Mouse (Mus musculus): ENCODE data around the gene Gm10518. TPM values are rescaled to one million over a fixed set of nuclear protein-coding genes. Genes with fewer than 3 reads are reported as not detected.

Gene Gm10518
- 0.59 TPM for total RNA-seq (2023)

DNA sequence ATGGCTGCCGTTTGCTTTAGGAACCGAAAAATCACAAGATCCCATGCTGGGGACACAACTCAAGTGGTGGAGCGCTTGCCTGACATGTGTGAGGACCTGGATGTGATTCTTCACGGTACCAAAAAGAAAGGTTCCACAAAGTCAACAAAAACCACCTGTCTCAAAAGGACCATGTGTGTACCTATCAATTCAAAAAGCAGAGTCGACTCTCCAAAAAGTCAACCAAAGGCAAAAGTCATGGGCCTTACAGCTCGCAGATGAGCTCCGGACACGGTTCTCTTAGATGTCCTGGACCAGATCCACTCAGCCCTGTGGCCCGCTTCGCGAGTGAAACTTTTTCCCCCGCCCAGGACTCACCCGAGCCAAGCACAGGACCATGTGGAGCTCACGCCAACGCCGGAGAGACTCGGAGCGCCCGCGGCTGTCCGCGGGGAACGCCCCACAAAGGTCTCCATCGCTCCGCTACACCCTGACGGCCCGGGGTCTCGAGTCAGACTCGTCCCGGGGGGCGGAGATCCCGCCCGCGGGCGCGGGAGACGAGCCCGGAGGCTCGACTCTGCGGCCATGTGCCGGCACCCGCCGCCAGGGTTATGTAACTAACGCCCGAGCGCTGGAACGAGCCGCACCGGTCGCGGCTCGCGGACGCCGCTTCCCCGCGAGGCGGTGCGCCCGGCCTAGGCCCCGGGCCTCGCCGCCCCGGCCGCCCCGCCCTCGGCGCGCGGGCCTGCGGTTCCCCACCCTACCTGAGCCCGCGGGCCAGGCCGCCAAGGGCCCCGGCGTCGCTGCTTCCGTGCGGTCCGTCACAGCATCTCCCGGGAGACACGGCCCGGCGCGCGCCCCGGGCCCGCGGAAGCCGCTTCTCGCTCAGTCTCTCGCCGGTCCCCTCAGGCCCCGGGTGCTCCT is at the start of gene Gm10518:
Gm10518 (plus strand) TSS at position 767 of the 903 bp plus-strand sequence.

GRCm38 (mm10) chr1:179803513-179804139 is 450 bp downstream of the Gm10518 start, which contains the start of gene Ahctf1:
Gene Ahctf1, minus strand, starts transcription at chr1:179803680.

Other genes starting within 250 kb of the Gm10518 start
- gene Sccpdh, start 135.2 kb upstream of the Gm10518 start, total RNA-seq (2023): 1.9 TPM
- 0.41 TPM for gene Kif28, start 58.1 kb upstream of the Gm10518 start, total RNA-seq (2023)
- 103 TPM for gene Ahctf1, start 304 bp downstream of the Gm10518 start, total RNA-seq (2023)
- gene Cdc42bpa, start 157.1 kb downstream of the Gm10518 start, total RNA-seq (2023): 3.6 TPM